Mouse (Mus musculus) small intestine, adult 2 months (tissue): ENCODE measurements around the gene Ccdc51.

Experiments
- CTCF ChIP-seq: fragments of 200-500 bp; IDR thresholded peaks from 2 replicates; pipeline ENCODE4 v1.5.1; 2012; ENCODE audit warnings: low read depth, mild to moderate bottlenecking, control low read depth, inconsistent platforms, low read length, moderate library complexity, mixed read lengths; ENCODE audit not compliant: insufficient replicate concordance, insufficient read length; ENCODE audit errors: extremely low read depth
- POLR2A ChIP-seq: fragments of 200-500 bp; IDR thresholded peaks from 2 replicates; pipeline ENCODE4 v1.6.1; 2012; ENCODE audit warnings: low read depth, mild to moderate bottlenecking, control low read depth, inconsistent platforms, low read length, moderate library complexity

DNA sequence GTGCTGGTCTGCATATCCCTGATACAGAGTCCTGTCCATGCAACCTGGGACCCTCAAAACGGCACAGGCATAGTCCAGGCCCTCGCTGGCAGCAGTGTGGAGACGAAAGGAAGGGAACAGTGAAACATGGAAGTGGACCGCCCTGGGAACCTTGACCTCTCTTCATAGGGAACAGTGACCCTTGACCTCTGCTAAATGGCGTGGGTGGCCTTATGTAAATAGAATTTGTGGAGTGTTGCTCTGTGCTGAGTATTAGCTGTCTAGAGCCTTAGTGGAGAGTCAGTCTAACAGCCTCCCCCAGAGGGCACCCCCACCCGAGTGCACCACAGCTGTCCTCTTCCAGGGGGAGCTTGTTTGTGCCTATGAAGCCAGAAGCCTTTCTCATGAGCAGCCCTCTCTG, 10.5 kb downstream of the Ccdc51 start:
- TF ChIP-seq CTCF (no peak), POLR2A (no peak)
